Mouse (Mus musculus) gastrocnemius, postnatal 4 days (tissue): ENCODE results near the gene Glb1. TPM values are rescaled to one million over a fixed set of nuclear protein-coding genes. Genes with fewer than 3 reads are reported as not detected.
A peak's percentile ranks its signal among the peaks of the same experiment; 100 is the strongest.
"Not testable (repeated sequence)": the region's sequence is repeated elsewhere in the genome, so short reads cannot be mapped to it uniquely, and the experiment has no call there.

Experiments used
- DNase-seq, 2 experiments: peaks; one replicate each; pipeline ENCODE4 v3.0.0; 2021 to 2022; ENCODE audit warnings: low spot score in 2 of 2, mixed read lengths in 2 of 2
- total RNA-seq, 2 experiments: library from RNA; stranded (reverse); gene quantifications; 2 replicates each; pipeline ENCODE4 v1.2.3; 2021

Gene Glb1
- total RNA-seq, 2 experiments from 2014 or later, result 16.3 to 20.1 TPM

DNA sequence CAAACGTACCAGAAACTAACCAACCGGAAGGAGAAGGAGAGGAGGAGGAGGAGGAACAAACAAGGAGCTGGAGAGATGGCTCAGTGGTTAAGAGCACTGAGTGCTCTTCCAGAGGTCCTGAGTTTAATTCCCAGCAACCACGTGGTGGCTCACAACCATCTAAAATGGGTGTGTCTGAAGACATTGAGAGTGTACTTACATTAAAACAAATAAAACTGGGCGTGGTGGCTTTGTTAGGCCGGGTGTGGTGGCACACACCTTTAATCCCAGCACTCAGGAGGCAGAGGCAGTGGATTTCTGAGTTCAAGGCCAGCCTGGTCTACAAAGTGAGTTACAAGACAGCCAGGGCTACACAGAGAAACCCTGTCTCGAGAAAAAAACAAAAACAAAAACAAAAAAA lies 6.7 kb upstream of the Glb1 start:
- not testable (repeated sequence) for DNase-seq

DNA sequence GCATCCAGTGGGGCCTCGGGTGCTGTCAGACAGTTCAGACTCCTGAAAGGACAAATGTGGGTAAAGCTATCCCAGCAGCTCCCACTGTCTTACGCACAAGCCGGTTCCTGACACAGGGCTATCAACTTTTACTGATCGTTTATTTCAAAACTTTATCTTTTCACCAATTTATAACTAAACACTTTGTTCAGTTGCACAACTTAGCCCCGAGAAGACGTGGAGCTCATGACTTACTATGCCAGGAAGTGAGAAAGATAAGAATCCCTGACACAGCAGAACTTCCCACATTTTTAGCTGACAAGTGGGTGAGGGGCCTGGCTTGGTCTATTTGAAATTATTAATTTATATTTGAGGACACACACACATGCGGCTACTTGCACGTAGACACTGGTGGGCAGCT lies 6.2 kb upstream of the Glb1 start:
- DNase-seq, result no peak

DNA sequence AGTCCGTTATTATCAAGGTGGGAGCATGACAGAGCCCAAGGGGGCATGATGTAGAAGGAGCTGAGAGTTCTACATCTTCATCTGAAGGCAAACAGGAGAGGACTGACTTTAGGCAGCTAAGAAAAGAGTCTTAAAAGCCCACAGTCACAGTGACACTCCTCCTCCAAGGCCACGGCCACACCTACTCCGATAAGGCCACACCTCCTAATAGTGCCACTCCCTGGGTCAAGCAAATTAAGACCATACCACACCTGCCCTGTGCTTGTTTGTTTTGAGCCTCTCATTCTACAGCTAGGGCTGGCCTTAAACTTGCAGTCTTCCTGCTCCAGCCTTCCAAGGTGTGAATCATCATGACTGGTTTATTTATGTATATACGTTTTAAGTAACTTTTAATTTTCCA lies 5.6 kb upstream of the Glb1 start:
- DNase-seq, result no peak

DNA sequence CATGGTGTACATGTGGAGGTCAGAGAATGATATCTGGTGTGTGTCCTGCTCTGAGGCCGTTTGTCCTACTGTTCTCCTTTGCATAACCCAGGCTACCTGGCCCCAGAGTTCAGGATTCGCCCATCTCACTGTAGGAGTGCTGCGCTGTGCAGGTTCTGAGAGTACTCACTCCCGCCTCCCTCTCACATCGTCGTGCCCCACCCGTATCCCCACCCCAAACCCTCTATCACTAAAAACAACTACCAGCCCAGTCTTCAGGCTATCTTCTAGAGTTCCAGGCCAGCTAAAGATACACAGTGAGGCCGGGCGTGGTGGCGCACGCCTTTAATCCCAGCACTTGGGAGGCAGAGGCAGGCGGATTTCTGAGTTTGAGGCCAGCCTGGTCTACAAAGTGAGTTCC lies 1.2 kb upstream of the Glb1 start:
- DNase-seq, result no peak

- DNase-seq, result no peak
Measured at GRCm38 (mm10) chr9:114400588-114400948, 308 bp upstream of the Glb1 start.

GRCm38 (mm10) chr9:114401685-114402080 lies 807 bp downstream of the Glb1 start:
- no peak for DNase-seq

DNA sequence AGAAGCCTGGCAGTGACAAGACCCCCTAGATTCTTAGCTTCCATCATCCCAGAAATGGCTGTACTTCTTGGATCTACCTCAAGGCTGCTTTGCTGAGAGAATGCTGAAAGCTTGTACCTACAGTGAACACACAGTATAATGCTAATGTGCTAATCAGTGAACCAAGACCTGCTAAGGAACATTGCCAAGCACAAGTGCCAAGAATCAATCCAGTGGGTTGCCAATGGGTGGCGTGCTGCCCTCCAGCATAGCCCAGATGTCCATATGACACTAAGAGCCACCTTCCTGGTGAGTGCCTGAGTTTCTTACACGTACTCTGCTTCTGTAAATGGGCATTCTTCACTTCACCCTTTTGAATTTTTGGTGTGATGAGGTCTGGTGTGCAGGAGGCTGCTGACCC lies 6.8 kb downstream of the Glb1 start:
- DNase-seq, result no peak

GRCm38 (mm10) chr9:114410313-114410862 lies 9.5 kb downstream of the Glb1 start:
- DNase-seq, result no peak

GRCm38 (mm10) chr9:114411295-114411694 lies 10.4 kb downstream of the Glb1 start:
- no peak for DNase-seq

DNA sequence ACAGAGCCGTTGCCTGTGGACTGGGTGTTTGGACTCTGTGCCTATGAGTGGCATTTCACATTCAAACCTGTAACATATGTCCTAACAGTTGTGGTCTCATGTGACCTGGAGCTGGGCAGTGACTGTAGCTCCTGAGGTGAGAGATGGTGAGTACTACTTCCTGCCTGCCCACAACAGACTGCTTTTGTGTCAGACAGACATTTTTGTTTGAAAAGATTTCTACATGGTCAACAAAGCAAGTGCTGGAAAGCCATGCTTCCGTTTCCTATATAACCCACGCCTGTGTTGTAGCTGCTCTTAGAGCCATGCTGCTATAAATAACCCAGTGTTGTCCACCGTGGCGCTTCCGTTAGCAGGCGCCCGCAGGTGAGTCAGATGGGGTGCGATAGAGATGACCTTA lies 11.5 kb downstream of the Glb1 start:
- DNase-seq, result no peak

DNA sequence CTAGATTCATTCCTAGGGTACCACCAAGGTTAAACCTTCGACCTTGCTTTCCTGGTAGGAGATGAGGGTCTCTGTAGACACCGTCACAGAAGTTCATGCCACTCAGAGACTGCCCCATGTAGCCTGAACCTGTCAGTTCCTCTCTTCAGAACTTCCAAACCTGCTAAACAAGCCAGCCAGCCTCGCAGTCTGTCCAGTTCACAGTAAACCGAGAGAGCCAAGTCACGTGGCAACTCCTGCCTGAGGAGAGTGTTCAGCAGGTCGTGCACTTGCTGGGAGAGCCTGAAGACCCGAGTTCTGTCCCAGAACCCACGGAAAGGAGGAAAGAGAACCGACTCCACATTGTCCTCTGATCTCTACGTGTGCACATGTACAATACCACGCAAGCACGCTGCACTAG lies 13.0 kb downstream of the Glb1 start:
- no peak for DNase-seq

GRCm38 (mm10) chr9:114415701-114416100 lies 14.8 kb downstream of the Glb1 start:
- peak; percentile 30 to 50 for DNase-seq

- no peak for DNase-seq
Measured at GRCm38 (mm10) chr9:114416646-114417517, 16.0 kb downstream of the Glb1 start.

DNA sequence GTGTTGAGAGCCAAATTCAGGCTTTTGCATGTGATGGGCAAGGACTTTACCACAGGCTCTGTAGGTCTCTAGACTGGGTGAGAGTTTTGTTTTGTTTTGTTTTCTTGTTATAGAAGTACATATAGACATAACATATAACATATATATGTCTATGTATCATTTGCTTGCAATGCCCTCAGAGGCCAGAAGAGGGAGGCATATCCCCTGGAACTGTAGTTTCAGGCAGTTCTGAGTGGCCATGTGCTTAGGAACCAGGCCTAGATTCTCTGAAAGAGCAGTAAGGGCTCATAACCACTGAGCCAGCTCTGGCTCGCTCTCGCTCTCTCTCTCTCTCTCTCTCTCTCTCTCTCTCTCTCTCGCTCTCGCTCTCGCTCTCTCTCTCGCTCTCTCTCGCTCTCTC lies 17.3 kb downstream of the Glb1 start:
- DNase-seq, result no peak

GRCm38 (mm10) chr9:114420443-114420842 lies 19.6 kb downstream of the Glb1 start:
- no peak for DNase-seq

DNA sequence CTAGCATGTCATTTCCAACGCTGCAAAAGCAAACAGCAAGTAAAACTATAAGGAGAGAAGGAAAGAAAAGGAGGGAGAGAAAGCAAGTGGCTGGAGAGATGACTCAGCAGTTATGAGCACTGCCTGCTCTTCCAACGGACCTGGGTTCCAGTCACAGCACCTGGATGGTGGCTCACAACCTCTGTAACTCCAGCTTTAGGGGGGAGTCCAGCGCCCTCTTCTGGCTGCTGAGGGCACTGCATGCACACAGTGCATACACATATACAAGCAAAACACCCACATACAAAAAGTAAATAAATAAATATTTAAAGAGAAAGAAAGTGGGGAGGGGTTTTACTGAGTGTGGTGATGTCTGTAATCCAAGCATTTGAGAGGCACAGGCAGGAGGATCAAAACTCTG lies 20.2 kb downstream of the Glb1 start:
- no peak for DNase-seq

GRCm38 (mm10) chr9:114421797-114422196 lies 20.9 kb downstream of the Glb1 start:
- DNase-seq, result no peak

DNA sequence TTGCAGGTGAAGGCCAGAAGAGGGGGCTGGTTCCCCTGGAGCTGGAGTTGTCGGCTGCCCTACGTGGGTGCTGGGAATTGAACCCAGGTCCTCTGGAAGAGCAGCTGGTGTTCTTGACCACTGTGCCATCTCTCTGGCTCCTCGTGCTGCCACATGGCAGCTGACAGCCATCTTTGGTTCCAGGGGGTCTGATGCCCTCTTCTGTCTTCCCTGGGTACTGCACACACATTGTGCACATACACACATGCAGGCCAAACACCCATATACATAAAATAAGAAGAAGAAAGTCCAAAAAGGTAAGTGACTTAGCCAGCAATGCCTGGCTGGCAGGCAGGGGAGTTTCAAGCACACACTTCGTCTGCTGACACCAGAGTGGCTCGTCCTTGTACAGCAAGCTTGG lies 24.7 kb downstream of the Glb1 start:
- DNase-seq, result no peak

DNA sequence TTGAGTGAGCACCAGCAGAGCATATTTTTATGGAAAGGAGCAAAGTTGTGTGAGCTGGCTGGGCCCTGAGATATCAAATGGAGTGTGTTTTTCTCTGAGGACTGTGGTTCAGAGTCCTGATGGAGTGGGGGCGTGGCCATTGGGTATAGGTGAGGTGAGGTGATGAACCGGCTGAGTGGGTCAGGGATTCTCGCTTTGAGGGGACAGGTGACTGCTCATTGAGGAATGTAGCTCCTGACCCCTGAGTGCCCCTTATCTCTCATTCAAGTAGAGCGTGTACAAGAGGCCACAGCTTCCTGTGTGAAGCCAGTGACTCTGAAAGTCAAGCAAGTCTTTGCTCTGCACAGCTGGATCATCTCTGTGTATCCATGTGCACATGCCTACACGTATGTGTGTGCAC lies 25.3 kb downstream of the Glb1 start:
- no peak for DNase-seq

DNA sequence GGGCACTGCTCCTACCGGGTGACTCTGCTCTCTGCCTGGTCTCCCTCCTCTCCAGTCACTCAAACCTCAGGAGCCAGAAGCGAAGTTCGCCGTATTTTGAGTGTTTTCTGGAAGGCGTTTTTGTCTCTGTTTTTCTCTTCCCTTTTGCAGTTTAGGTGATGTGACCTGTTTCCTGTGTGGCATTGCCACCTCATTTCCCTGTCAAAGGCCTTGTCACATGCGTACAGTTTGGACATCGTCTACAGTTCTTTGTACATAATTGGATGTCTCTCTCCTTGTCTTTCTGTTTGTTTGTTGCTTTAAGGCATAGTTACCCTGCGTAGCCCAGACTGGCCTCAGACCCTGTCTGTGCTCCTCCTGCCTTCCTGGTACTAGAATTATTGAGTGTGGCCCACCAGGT lies 26.5 kb downstream of the Glb1 start:
- no peak for DNase-seq

DNA sequence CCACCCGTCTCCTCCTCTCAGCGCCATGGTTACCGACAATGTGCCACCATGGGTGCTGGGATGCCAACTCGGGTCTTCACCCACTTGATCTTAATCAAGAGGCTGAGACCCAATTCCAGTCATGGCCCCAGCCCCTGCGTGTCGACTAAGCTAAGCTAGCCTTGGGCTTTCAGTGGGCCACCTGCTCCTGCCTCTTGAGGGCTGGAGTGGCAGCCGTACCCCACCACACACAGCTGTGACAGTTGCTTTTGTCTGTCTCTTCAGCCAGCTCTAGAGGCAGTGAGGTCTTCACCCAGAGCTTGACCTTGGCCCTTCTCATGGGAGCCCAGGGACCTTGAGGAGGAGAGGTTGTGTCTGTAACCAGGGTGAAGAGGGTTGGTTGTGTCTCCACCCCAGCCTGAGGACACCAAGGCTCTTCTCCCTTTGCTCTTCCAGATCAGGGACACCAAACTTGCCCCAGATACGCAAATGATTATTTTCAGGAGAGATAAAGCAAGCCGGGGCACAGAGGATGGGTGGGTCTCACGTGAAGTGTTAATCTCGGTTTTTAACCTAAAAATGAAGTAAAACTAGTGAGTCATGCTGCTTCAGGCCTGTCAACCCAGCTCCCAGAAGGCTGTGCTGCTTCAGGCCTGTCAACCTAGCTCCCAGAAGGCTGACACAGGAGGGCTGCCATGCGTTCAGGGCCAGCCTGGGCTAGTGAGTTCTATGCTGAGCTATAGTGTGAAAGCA lies 27.4 kb downstream of the Glb1 start:
- no peak for DNase-seq

DNA sequence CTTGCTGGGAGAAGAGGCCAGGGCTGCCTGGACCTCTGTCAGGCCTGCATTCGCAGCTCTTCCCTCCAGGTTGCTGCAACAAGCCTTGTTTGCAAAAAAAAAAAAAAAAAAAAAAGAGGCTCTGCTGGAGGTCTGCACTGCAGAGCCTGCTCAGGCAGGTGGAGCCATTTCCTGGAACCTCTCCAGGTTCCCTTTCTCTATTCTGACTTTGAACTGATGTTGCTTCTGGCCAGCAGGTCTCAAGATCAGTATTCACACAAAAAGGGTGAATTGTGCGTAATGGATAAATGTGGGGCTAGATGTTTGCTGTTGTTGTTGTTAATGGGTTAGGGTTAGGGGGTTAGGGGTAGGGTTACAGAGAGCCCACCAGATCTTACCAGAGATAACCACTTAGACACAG lies 34.8 kb downstream of the Glb1 start:
- DNase-seq, result no peak
